ENCODE assay signal across 8 mouse cellular contexts in genomic region chr1:156523842-156524241, GRCm38 (mm10). TPM values are rescaled to one million over a fixed set of nuclear protein-coding genes. Genes with fewer than 3 reads are reported as not detected.
DNase-seq lines count a peak whose midpoint lies in the region; ATAC-seq and TF ChIP-seq lines count a peak whose summit lies in the region.
"Not testable (repeated sequence)": the region's sequence is repeated elsewhere in the genome, so short reads cannot be mapped to it uniquely, and the experiment has no call there.

Gene Gm10031 (plus strand): TSS chr1:156524012.

- H3K4me3 ChIP-seq in forebrain, embryonic 15.5 days; hindbrain, embryonic 16.5 days (ENCODE audit: low read length); liver, embryonic 14.5 days (ENCODE audit: insufficient read depth in 1 of 2, low read depth in 2 of 2, low read length in 2 of 2); midbrain, embryonic 15.5 days: not testable (repeated sequence)

- not testable (repeated sequence) for H3K27ac ChIP-seq in forebrain, embryonic 15.5 days (replicated peaks); hindbrain, embryonic 16.5 days (ENCODE audit: low read depth, low read length); liver, embryonic 14.5 days; midbrain, embryonic 15.5 days

- H3K4me1 ChIP-seq in forebrain, embryonic 15.5 days; hindbrain, embryonic 16.5 days (ENCODE audit: control insufficient read depth, insufficient read depth, low read depth, low read length); liver, embryonic 14.5 days (replicated peaks; ENCODE audit: control insufficient read depth in 2 of 2, insufficient read depth in 2 of 2, low read length in 1 of 2); midbrain, embryonic 15.5 days: not testable (repeated sequence)

- not testable (repeated sequence) for H3K9me3 ChIP-seq in forebrain, embryonic 15.5 days; hindbrain, embryonic 16.5 days (ENCODE audit: control insufficient read depth, low read length); liver, embryonic 14.5 days (ENCODE audit: control insufficient read depth, low read length); midbrain, embryonic 15.5 days

- not testable (repeated sequence) for H3K27me3 ChIP-seq in forebrain, embryonic 15.5 days; hindbrain, embryonic 16.5 days (replicated peaks; ENCODE audit: control insufficient read depth, insufficient read depth, low read length); liver, embryonic 14.5 days (ENCODE audit: control insufficient read depth, insufficient read depth, low read length); midbrain, embryonic 15.5 days (replicated peaks)

- not testable (repeated sequence) for H3K9ac ChIP-seq in forebrain, embryonic 15.5 days (replicated peaks); hindbrain, embryonic 16.5 days (ENCODE audit: low read depth, low read length); liver, embryonic 14.5 days (replicated peaks); midbrain, embryonic 15.5 days

- peak; percentile 42 for ATAC-seq in CD4-positive, CD25-positive, alpha-beta regulatory T cell, adult 4 months
- ATAC-seq in forebrain, embryonic 15.5 days (replicated peaks) = peak; percentile 85; the same call in 1 of the 2 replicates
- ATAC-seq in hindbrain, embryonic 16.5 days = peak; percentile 69; the same call in 1 of the 2 replicates
- ATAC-seq in liver, embryonic 14.5 days (ENCODE audit: insufficient read depth) = 0 out of 2 replicates have a peak, but pooled peaks have one; percentile 56
- ATAC-seq in midbrain, embryonic 15.5 days (replicated peaks) = 0 out of 2 replicates have a peak, but pooled peaks have one; percentile 67

- DNase-seq in adrenal gland, postnatal 36 days; heart, adult 18-20 months; layer of hippocampus, postnatal 36 days; liver, embryonic 14.5 days (ENCODE audit: low read depth in 3 of 3, low spot score in 3 of 3): not testable (repeated sequence)

- not testable (repeated sequence) for TF ChIP-seq EP300 in liver, embryonic 14.5 days (IDR thresholded peaks at IDR 0.05; ENCODE audit: low read depth)

- 94% methylated on average over 22 of the region's 22 CpGs for WGBS in forebrain, embryonic 15.5 days
- WGBS in hindbrain, embryonic 16.5 days = 94% methylated on average over 21 of the region's 22 CpGs
- 85% methylated on average over 21 of the region's 22 CpGs for WGBS in liver, embryonic 14.5 days (ENCODE audit: insufficient replicate concordance)
- WGBS in midbrain, embryonic 15.5 days = 93% methylated on average over 22 of the region's 22 CpGs

- not testable (repeated sequence) for TF ChIP-seq CTCF in liver, embryonic 14.5 days (IDR thresholded peaks at IDR 0.05; ENCODE audit: low read depth)

- not testable (repeated sequence) for H3K4me2 ChIP-seq in forebrain, embryonic 15.5 days (replicated peaks); hindbrain, embryonic 16.5 days (ENCODE audit: low read length); liver, embryonic 14.5 days (ENCODE audit: low read depth); midbrain, embryonic 15.5 days

- not testable (repeated sequence) for H3K36me3 ChIP-seq in forebrain, embryonic 15.5 days; hindbrain, embryonic 16.5 days (ENCODE audit: control insufficient read depth, insufficient read depth, low read length); liver, embryonic 14.5 days (replicated peaks; ENCODE audit: control insufficient read depth, insufficient read depth, low read depth); midbrain, embryonic 15.5 days (replicated peaks)

RNA-seq across cellular contexts. Expression of gene Gm10031, which starts in this region (rescaled TPM):
- 1 to 10 TPM in 1 of 2 experiments, under 1 TPM in 1; 0.66 to 4.8 TPM for polyA plus RNA-seq in CD4-positive, CD25-positive, alpha-beta regulatory T cell, adult 4 months (2017; shearing (Covaris generic))
- total RNA-seq in adrenal gland, postnatal 36 days (2021) = 10 to 100 TPM; 39.7 to 40.3 TPM
- 0.57 and 0.71 TPM in 2 replicates for polyA plus RNA-seq in forebrain, embryonic 15.5 days (2015; fragmentation: Nextera tagmentation; extraction: Ambion mirVana)
- 10 to 100 TPM; 47.2 to 51.9 TPM for total RNA-seq in heart, adult 18-20 months (2021)
- 0.34 and 0.91 TPM in 2 replicates for polyA plus RNA-seq in hindbrain, embryonic 16.5 days (2015; fragmentation: Nextera tagmentation; extraction: Ambion mirVana)
- total RNA-seq in layer of hippocampus, postnatal 36 days (2021) = 10 to 100 TPM; 41.8 to 45.7 TPM
- polyA plus RNA-seq in liver, embryonic 14.5 days (2012; rRNA removed) = 1.0 and 2.1 TPM in 2 replicates
- polyA plus RNA-seq in liver, embryonic 14.5 days (2014; fragmentation: Nextera tagmentation; extraction: Ambion mirVana) = 0.27 TPM in 1 of 2 replicates, not detected in the other
- polyA plus RNA-seq in midbrain, embryonic 15.5 days (2015; fragmentation: Nextera tagmentation; extraction: Ambion mirVana) = 0.38 and 0.45 TPM in 2 replicates

Comparison
In these comparisons a context has a peak if more than half of its experiments do, and no peak if none do; other contexts are left out.
1. Peak in ATAC-seq in forebrain, embryonic 15.5 days; RNA of the gene not detected or under 1 TPM.
2. Peak in ATAC-seq in hindbrain, embryonic 16.5 days; RNA of the gene not detected or under 1 TPM.
3. Peak in ATAC-seq in midbrain, embryonic 15.5 days; RNA of the gene not detected or under 1 TPM.